ENCODE assay signal across 11 mouse cellular contexts in the genomic region with DNA sequence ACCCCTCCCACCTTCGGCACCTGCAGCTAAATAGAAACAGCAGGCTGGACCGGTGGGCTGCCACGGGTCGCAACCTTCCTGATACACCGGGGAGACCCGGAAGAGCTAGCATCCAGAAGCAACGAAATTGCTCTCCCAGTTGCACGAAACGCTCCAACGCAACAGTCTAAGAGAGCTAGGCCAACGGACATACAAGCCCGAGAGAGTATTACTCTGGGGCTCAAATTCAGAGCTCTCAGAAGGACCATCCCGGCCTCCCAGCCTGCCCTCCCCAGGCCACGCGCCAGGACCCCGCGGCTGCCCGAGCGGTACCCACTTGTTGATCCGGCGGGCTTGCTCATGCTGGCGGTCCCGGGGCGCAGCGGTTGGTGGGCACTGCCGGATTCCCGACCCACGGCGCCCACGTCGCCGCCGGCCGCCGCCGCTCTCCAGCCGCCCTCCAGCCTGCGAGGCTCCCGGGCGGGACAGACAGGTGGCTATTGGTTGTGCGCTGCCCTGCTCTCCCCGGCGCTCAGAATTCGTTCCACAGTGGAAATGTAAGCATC. TPM values are rescaled to one million over a fixed set of nuclear protein-coding genes. Genes with fewer than 3 reads are reported as not detected.
DNase-seq lines count a peak whose midpoint lies in the region; ATAC-seq and TF ChIP-seq lines count a peak whose summit lies in the region.
"Had no signal": no experiment of that assay in that cellular context is flagged by ENCODE, and none has a peak within 500 bp of the region (broad histone marks: within the 10 kb centered on the region; RNA-seq: fewer than 3 reads in every experiment).

No protein-coding gene starts in this region.

- H3K27me3 ChIP-seq in heart, embryonic 14.5 days (ENCODE audit: control insufficient read depth, insufficient read depth, low read length), result peaks cover 99% of the 10 kb centered on the region
- H3K27me3 ChIP-seq in E14TG2a.4 (ENCODE audit: insufficient read depth, low read length), result peaks cover 99% of the 10 kb centered on the region
- H3K27me3 ChIP-seq in embryonic facial prominence, embryonic 13.5 days, result peaks cover 99% of the 10 kb centered on the region
- H3K27me3 ChIP-seq in limb, embryonic 12.5 days, result peaks cover 99% of the 10 kb centered on the region

- H3K36me3 ChIP-seq in heart, embryonic 14.5 days (ENCODE audit: control insufficient read depth, insufficient read depth, low read length), result no peaks in the 10 kb centered on the region
- no peaks in the 10 kb centered on the region for H3K36me3 ChIP-seq in E14TG2a.4 (ENCODE audit: insufficient read depth, low read length)
- no peaks in the 10 kb centered on the region for H3K36me3 ChIP-seq in embryonic facial prominence, embryonic 13.5 days
- H3K36me3 ChIP-seq in limb, embryonic 12.5 days, result no peaks in the 10 kb centered on the region
- H3K36me3 ChIP-seq: G1E had no signal

- peaks cover 5 to 30% of the 10 kb centered on the region in 2 experiments; a peak in 3 of 4 replicates for H3K4me1 ChIP-seq in heart, embryonic 14.5 days (ENCODE audit: control insufficient read depth in 2 of 2, insufficient read depth in 2 of 2, low read length in 2 of 2)
- H3K4me1 ChIP-seq in E14TG2a.4 (replicated peaks; ENCODE audit: low read depth, low read length), result peaks cover 73% of the 10 kb centered on the region
- H3K4me1 ChIP-seq in embryonic facial prominence, embryonic 13.5 days, result peaks cover 31% of the 10 kb centered on the region
- peaks cover 41% of the 10 kb centered on the region for H3K4me1 ChIP-seq in limb, embryonic 12.5 days (replicated peaks)

- TF ChIP-seq CTCF in E14TG2a.4 (conservative IDR thresholded peaks at IDR 0.05; ENCODE audit: low read length), result no peak

- intact Hi-C loops in heart, postnatal 10 days (cut with DNase I), result loop anchor here (2.0 kb wide), 1 partner anchor 50 kb away; no protein-coding TSS in a partner anchor

- no peak overlapping the region for H3K9ac ChIP-seq in heart, embryonic 14.5 days (ENCODE audit: low read length)
- H3K9ac ChIP-seq in embryonic facial prominence, embryonic 13.5 days, result no peak overlapping the region
- no peak overlapping the region for H3K9ac ChIP-seq in limb, embryonic 12.5 days (replicated peaks)

- no peak for ATAC-seq in heart, embryonic 14.5 days (ENCODE audit: insufficient number of reproducible peaks, insufficient read depth, low FRiP score, low read depth)
- no peak for ATAC-seq in embryonic facial prominence, embryonic 13.5 days (ENCODE audit: insufficient number of reproducible peaks, insufficient read depth, low FRiP score, low TSS enrichment, low read depth)
- no peak for ATAC-seq in limb, embryonic 12.5 days (ENCODE audit: insufficient number of reproducible peaks, insufficient read depth, low FRiP score, low TSS enrichment, low read depth)

- H3K4me2 ChIP-seq in heart, embryonic 14.5 days (ENCODE audit: low read length), result peak overlapping the region; percentile 57
- peak overlapping the region; percentile 55 for H3K4me2 ChIP-seq in embryonic facial prominence, embryonic 13.5 days
- H3K4me2 ChIP-seq in limb, embryonic 12.5 days, result peak overlapping the region; percentile 17; the same call in 1 of the 2 replicates

- H3K4me3 ChIP-seq in heart, embryonic 14.5 days (ENCODE audit: control insufficient read depth in 1 of 2, insufficient read depth in 1 of 2, low read depth in 1 of 2, low read length in 2 of 2), result peak overlapping the region in 1 of 2 experiments; percentile 39; a peak in 3 of 4 replicates
- H3K4me3 ChIP-seq in E14TG2a.4 (replicated peaks; ENCODE audit: low read length), result peak overlapping the region; percentile 66
- peak overlapping the region; percentile 36 for H3K4me3 ChIP-seq in embryonic facial prominence, embryonic 13.5 days
- peak overlapping the region; percentile 24; the same call in 1 of the 2 replicates for H3K4me3 ChIP-seq in limb, embryonic 12.5 days (replicated peaks)

- H3K9me3 ChIP-seq in heart, embryonic 14.5 days (ENCODE audit: control insufficient read depth, low read length), result 0 out of 2 replicates have a peak, but pooled peaks cover 3% of the 10 kb centered on the region
- no peaks in the 10 kb centered on the region for H3K9me3 ChIP-seq in E14TG2a.4 (ENCODE audit: low read length)
- no peaks in the 10 kb centered on the region for H3K9me3 ChIP-seq in embryonic facial prominence, embryonic 13.5 days
- H3K9me3 ChIP-seq in limb, embryonic 12.5 days, result peaks cover 4% of the 10 kb centered on the region; the same call in 1 of the 2 replicates

- H3K27ac ChIP-seq in heart, embryonic 14.5 days (replicated peaks in 1 of 2; ENCODE audit: control insufficient read depth in 1 of 2, insufficient read depth in 1 of 2, low read depth in 2 of 2, low read length in 2 of 2), result no peak overlapping the region
- no peak overlapping the region for H3K27ac ChIP-seq in embryonic facial prominence, embryonic 13.5 days
- H3K27ac ChIP-seq in limb, embryonic 12.5 days, result no peak overlapping the region

- DNase-seq in heart, postnatal 10 days, result no peak
- DNase-seq in thymus, postnatal 0 days (ENCODE audit: low spot score), result no peak
- DNase-seq in thymus, adult 18-20 months, result no peak
- DNase-seq in thymus, postnatal 25 days, result no peak
- DNase-seq: gastrocnemius, postnatal 25 days had no signal

- 2% methylated on average over 44 of the region's 44 CpGs for WGBS in heart, embryonic 14.5 days
- WGBS in embryonic facial prominence, embryonic 13.5 days, result under 1% methylated on average over 44 of the region's 44 CpGs
- under 1% methylated on average over 44 of the region's 44 CpGs for WGBS in limb, embryonic 12.5 days

RNA-seq across cellular contexts. Expression of gene Nr2e1, which starts 0.8 kb away (rescaled TPM):
- polyA plus RNA-seq in heart, embryonic 14.5 days (2014; fragmentation: Nextera tagmentation; extraction: Ambion mirVana), result not detected in 2 replicates
- total RNA-seq in heart, postnatal 10 days (2021), result not detected
- polyA plus RNA-seq in embryonic facial prominence, embryonic 13.5 days (2015; fragmentation: Nextera tagmentation; extraction: Ambion mirVana), result 1.3 and 2.3 TPM in 2 replicates
- polyA plus RNA-seq in limb, embryonic 12.5 days (2016; fragmentation: Nextera tagmentation; extraction: Ambion mirVana), result not detected in 2 replicates
- 0.10 TPM in 1 of 2 replicates, not detected in the other for polyA plus RNA-seq in thymus, postnatal 0 days (2015; fragmentation: Nextera tagmentation; extraction: Ambion mirVana)
- total RNA-seq: G1E; gastrocnemius, postnatal 25 days had no signal
- polyA plus RNA-seq: G1E; small intestine, adult 2 months had no signal

RNA-seq across cellular contexts. Expression of gene Ostm1, which starts 1.0 kb away (rescaled TPM):
- 22.3 and 22.7 TPM in 2 replicates for polyA plus RNA-seq in heart, embryonic 14.5 days (2014; fragmentation: Nextera tagmentation; extraction: Ambion mirVana)
- 10 to 100 TPM; 19.6 to 20.1 TPM for total RNA-seq in heart, postnatal 10 days (2021)
- 10.8 and 12.5 TPM in 2 replicates for polyA plus RNA-seq in embryonic facial prominence, embryonic 13.5 days (2015; fragmentation: Nextera tagmentation; extraction: Ambion mirVana)
- 9.0 and 9.1 TPM in 2 replicates for polyA plus RNA-seq in limb, embryonic 12.5 days (2016; fragmentation: Nextera tagmentation; extraction: Ambion mirVana)
- 95.3 and 102 TPM in 2 replicates for polyA plus RNA-seq in thymus, postnatal 0 days (2015; fragmentation: Nextera tagmentation; extraction: Ambion mirVana)
